Mouse (Mus musculus) hindbrain, embryonic 11.5 days (tissue): ENCODE measurements around the gene Aldh1a1. TPM values are rescaled to one million over a fixed set of nuclear protein-coding genes. Genes with fewer than 3 reads are reported as not detected.

Source experiments
- ATAC-seq: fragments of 200-750 bp; cut with Nextera tagmentation; 2 replicates; pipeline ENCODE4 v1.8.0; 2017; ENCODE audit warnings: mild to moderate bottlenecking, moderate TSS enrichment, moderate library complexity; ENCODE audit not compliant: low FRiP score
- DNase-seq: peaks from one replicate; pipeline ENCODE4 v3.0.0-alpha.2; 2015; ENCODE audit warnings: low spot score
- H3K27ac ChIP-seq: fragments of 300-500 bp; sonication (generic); 2 replicates; pipeline ENCODE4 v1.5.1; 2014; ENCODE audit warnings: mild to moderate bottlenecking, low read depth, low read length
- H3K27me3 ChIP-seq: fragments of 300-500 bp; sonication (generic); 2 replicates; pipeline ENCODE4 v1.6.1; 2014; ENCODE audit warnings: mild to moderate bottlenecking, low read length, moderate library complexity, mixed read lengths; ENCODE audit not compliant: control insufficient read depth, insufficient read depth
- H3K36me3 ChIP-seq: fragments of 300-500 bp; sonication (generic); 2 replicates; pipeline ENCODE4 v1.6.1; 2014; ENCODE audit warnings: mild to moderate bottlenecking, low read length, moderate library complexity, mixed read lengths; ENCODE audit not compliant: control insufficient read depth, insufficient read depth
- H3K4me1 ChIP-seq: fragments of 300-500 bp; sonication (generic); replicated peaks from 2 replicates; pipeline ENCODE4 v1.6.1; 2014; ENCODE audit warnings: low read length, mixed read lengths; ENCODE audit not compliant: control insufficient read depth, insufficient read depth
- H3K4me2 ChIP-seq: fragments of 300-500 bp; sonication (generic); replicated peaks from 2 replicates; pipeline ENCODE4 v1.6.1; 2014; ENCODE audit warnings: mild to moderate bottlenecking, low read depth, low read length
- H3K4me3 ChIP-seq: fragments of 300-500 bp; sonication (generic); 2 replicates; pipeline ENCODE4 v1.5.1; 2014; ENCODE audit warnings: low read depth, low read length
- H3K9ac ChIP-seq: fragments of 300-500 bp; sonication (generic); 2 replicates; pipeline ENCODE4 v1.6.1; 2014; ENCODE audit warnings: low read depth, low read length
- H3K9me3 ChIP-seq: fragments of 300-500 bp; sonication (generic); 2 replicates; pipeline ENCODE4 v1.6.1; 2016; ENCODE audit warnings: low read length; ENCODE audit not compliant: control insufficient read depth
- WGBS: fragments of 180-500 bp; shearing (Covaris S2); extraction: QIAGEN DNeasy Blood & Tissue Kit; methylation state at CpG from one replicate; pipeline ENCODE4 v1.1.7; 2014; 5-methylcytosine and 5-hydroxymethylcytosine counted together
- polyA plus RNA-seq: library from polyadenylated mRNA; unstranded; fragments of >200 nt; fragmentation: Nextera tagmentation; extraction: Ambion mirVana; gene quantifications from 2 replicates; pipeline ENCODE4 v1.2.1, GENCODE M21; 2014

Gene Aldh1a1
- polyA plus RNA-seq, 1 experiment from 2014 or later: 0.74 TPM

- Histone ChIP-seq H3K4me1 (no peaks in the 10 kb centered on the region), H3K36me3 (no peaks in the 10 kb centered on the region), H3K9me3 (no peaks in the 10 kb centered on the region), H3K27ac (no peak overlapping the region), H3K27me3 (no peaks in the 10 kb centered on the region), H3K9ac (no peak overlapping the region), H3K4me2 (no peak overlapping the region), H3K4me3 (no peak overlapping the region)
- WGBS: 88% methylated on average over 1 of the region's 1 CpGs
- DNase-seq (no peak), ATAC-seq (no peak)
Observed at GRCm38 (mm10) chr19:20541924-20542323, 49.4 kb downstream of the Aldh1a1 start.

- H3K27me3 ChIP-seq: no peaks in the 10 kb centered on the region
- no peak overlapping the region for H3K4me2 ChIP-seq
- H3K27ac ChIP-seq: no peak overlapping the region
- no peaks in the 10 kb centered on the region for H3K4me1 ChIP-seq
- H3K4me3 ChIP-seq: no peak overlapping the region
- ATAC-seq (no peak), DNase-seq (no peak)
- WGBS: 85% methylated on average over 1 of the region's 1 CpGs
- no peak overlapping the region for H3K9ac ChIP-seq
- no peaks in the 10 kb centered on the region for H3K36me3 ChIP-seq
- H3K9me3 ChIP-seq: no peaks in the 10 kb centered on the region
Observed at GRCm38 (mm10) chr19:20543816-20544215, 51.3 kb downstream of the Aldh1a1 start.

- H3K4me3 ChIP-seq: no peak overlapping the region
- no peaks in the 10 kb centered on the region for H3K36me3 ChIP-seq
- no peaks in the 10 kb centered on the region for H3K27me3 ChIP-seq
- H3K4me2 ChIP-seq: no peak overlapping the region
- WGBS: 94% methylated on average over 1 of the region's 1 CpGs
- ATAC-seq: no peak
- no peaks in the 10 kb centered on the region for H3K9me3 ChIP-seq
- H3K4me1 ChIP-seq: no peaks in the 10 kb centered on the region
- DNase-seq: no peak
- no peak overlapping the region for H3K27ac ChIP-seq
- no peak overlapping the region for H3K9ac ChIP-seq
Observed at GRCm38 (mm10) chr19:20544941-20545340, 52.4 kb downstream of the Aldh1a1 start.

- Histone ChIP-seq H3K27me3 (no peaks in the 10 kb centered on the region), H3K27ac (no peak overlapping the region), H3K9ac (no peak overlapping the region), H3K4me3 (no peak overlapping the region), H3K9me3 (no peaks in the 10 kb centered on the region), H3K4me1 (no peaks in the 10 kb centered on the region), H3K4me2 (no peak overlapping the region), H3K36me3 (no peaks in the 10 kb centered on the region)
- ATAC-seq: no peak
- no peak for DNase-seq
- WGBS: 92% methylated on average over 3 of the region's 3 CpGs
Observed at GRCm38 (mm10) chr19:20547025-20547424, 54.5 kb downstream of the Aldh1a1 start.

- ATAC-seq: no peak
- no peaks in the 10 kb centered on the region for H3K4me1 ChIP-seq
- no peaks in the 10 kb centered on the region for H3K9me3 ChIP-seq
- no peak overlapping the region for H3K4me2 ChIP-seq
- WGBS: 92% methylated on average over 1 of the region's 1 CpGs
- no peaks in the 10 kb centered on the region for H3K36me3 ChIP-seq
- no peaks in the 10 kb centered on the region for H3K27me3 ChIP-seq
- H3K4me3 ChIP-seq: no peak overlapping the region
- no peak overlapping the region for H3K27ac ChIP-seq
- no peak for DNase-seq
- no peak overlapping the region for H3K9ac ChIP-seq
Observed at GRCm38 (mm10) chr19:20549409-20549808, 56.9 kb downstream of the Aldh1a1 start.

- Histone ChIP-seq H3K27me3 (no peaks in the 10 kb centered on the region), H3K9me3 (no peaks in the 10 kb centered on the region), H3K36me3 (no peaks in the 10 kb centered on the region), H3K27ac (no peak overlapping the region), H3K4me3 (no peak overlapping the region), H3K4me1 (no peaks in the 10 kb centered on the region), H3K9ac (no peak overlapping the region), H3K4me2 (no peak overlapping the region)
- no peak for ATAC-seq
- 92% methylated on average over 1 of the region's 1 CpGs for WGBS
- DNase-seq: no peak
Observed at GRCm38 (mm10) chr19:20555365-20555764, 62.9 kb downstream of the Aldh1a1 start.

- DNase-seq (no peak), ATAC-seq (no peak)
- Histone ChIP-seq H3K9ac (no peak overlapping the region), H3K27me3 (no peaks in the 10 kb centered on the region), H3K4me1 (no peaks in the 10 kb centered on the region), H3K4me2 (no peak overlapping the region), H3K9me3 (no peaks in the 10 kb centered on the region), H3K36me3 (no peaks in the 10 kb centered on the region), H3K27ac (no peak overlapping the region), H3K4me3 (no peak overlapping the region)
- WGBS: 90% methylated on average over 4 of the region's 4 CpGs
Observed at GRCm38 (mm10) chr19:20557211-20557610, 64.7 kb downstream of the Aldh1a1 start.

GRCm38 (mm10) chr19:20558069-20558468, 65.6 kb downstream of the Aldh1a1 start:
- ATAC-seq (no peak), DNase-seq (no peak)
- no peaks in the 10 kb centered on the region for H3K4me1 ChIP-seq
- no peak overlapping the region for H3K4me3 ChIP-seq
- H3K9ac ChIP-seq: no peak overlapping the region
- H3K36me3 ChIP-seq: no peaks in the 10 kb centered on the region
- H3K4me2 ChIP-seq: no peak overlapping the region
- no peaks in the 10 kb centered on the region for H3K27me3 ChIP-seq
- H3K9me3 ChIP-seq: no peaks in the 10 kb centered on the region
- 91% methylated on average over 3 of the region's 3 CpGs for WGBS
- no peak overlapping the region for H3K27ac ChIP-seq

- Histone ChIP-seq H3K9me3 (no peaks in the 10 kb centered on the region), H3K27me3 (no peaks in the 10 kb centered on the region)
- ATAC-seq: no peak
Observed at GRCm38 (mm10) chr19:20558544-20558943, 66.0 kb downstream of the Aldh1a1 start.

More at GRCm38 (mm10) chr19:20558544-20558943, 66.0 kb downstream of the Aldh1a1 start:
- Histone ChIP-seq H3K4me1 (no peaks in the 10 kb centered on the region), H3K36me3 (no peaks in the 10 kb centered on the region), H3K4me2 (no peak overlapping the region), H3K9ac (no peak overlapping the region), H3K4me3 (no peak overlapping the region), H3K27ac (no peak overlapping the region)
- no peak for DNase-seq
